Mouse (Mus musculus): ENCODE measurements around the gene Iqca.

DNA sequence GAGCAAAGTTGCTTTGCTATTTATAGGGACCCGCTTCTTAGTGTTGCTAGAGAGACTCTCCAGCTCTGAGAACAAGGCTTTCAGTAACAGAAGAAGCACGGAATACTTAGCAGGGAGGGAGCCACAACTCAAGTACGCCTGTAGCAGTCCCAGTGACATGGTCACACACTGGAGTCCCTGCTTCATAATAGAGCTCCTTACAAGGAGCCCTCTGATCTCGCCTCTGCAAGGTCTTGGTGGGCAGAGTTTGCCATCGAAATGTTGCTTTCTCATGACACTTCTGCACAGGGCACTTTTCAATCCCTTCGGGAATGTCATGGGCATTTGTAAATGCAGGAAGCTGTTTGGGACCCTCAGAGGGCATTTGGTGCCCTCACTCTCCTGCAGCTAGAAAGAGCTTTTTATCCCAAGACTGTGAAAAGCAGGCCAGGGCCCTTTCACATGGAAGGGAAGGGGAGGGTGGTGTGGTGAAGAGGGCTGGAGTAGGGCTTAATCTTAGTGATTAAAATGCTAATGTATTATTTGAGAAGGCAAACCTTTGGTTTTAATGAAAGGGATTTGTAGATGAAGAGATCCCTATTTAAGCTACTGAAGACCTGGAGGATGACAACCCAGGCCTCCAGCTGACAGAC lies 67.6 kb downstream of the Iqca start:
- TF ChIP-seq CTCF (conservative IDR thresholded peaks at IDR 0.05; ENCODE audit: low read length) (no peak), POU5F1 (IDR thresholded peaks at IDR 0.05; ENCODE audit: borderline replicate concordance, low read length) (no peak), NANOG (IDR thresholded peaks at IDR 0.05; ENCODE audit: borderline replicate concordance, low read length) (no peak)
